Mouse (Mus musculus) stomach, embryonic 15.5 days (tissue): ENCODE results near the gene Ss18l1. TPM values are rescaled to one million over a fixed set of nuclear protein-coding genes. Genes with fewer than 3 reads are reported as not detected.
A peak's percentile ranks its signal among the peaks of the same experiment; 100 is the strongest.

Source experiments
- ATAC-seq: fragments of 200-750 bp; cut with Nextera tagmentation; 2 replicates; pipeline ENCODE4 v1.8.0; 2017; ENCODE audit warnings: low read depth, moderate number of reproducible peaks, moderate TSS enrichment; ENCODE audit not compliant: insufficient read depth, low FRiP score
- H3K27ac ChIP-seq: fragments of 300-500 bp; sonication (generic); 2 replicates; pipeline ENCODE4 v1.5.1; 2015; ENCODE audit warnings: mild to moderate bottlenecking, inconsistent platforms
- H3K27me3 ChIP-seq: fragments of 300-500 bp; sonication (generic); replicated peaks from 2 replicates; pipeline ENCODE4 v1.6.1; 2015; ENCODE audit warnings: inconsistent platforms
- H3K36me3 ChIP-seq: fragments of 300-500 bp; sonication (generic); 2 replicates; pipeline ENCODE4 v1.6.1; 2015; ENCODE audit warnings: inconsistent platforms
- H3K4me1 ChIP-seq: fragments of 300-500 bp; sonication (generic); 2 replicates; pipeline ENCODE4 v1.6.1; 2015; ENCODE audit warnings: inconsistent platforms
- H3K4me2 ChIP-seq: fragments of 300-500 bp; sonication (generic); 2 replicates; pipeline ENCODE4 v1.6.1; 2015; ENCODE audit warnings: mild to moderate bottlenecking, inconsistent platforms
- H3K4me3 ChIP-seq: fragments of 300-500 bp; sonication (generic); replicated peaks from 2 replicates; pipeline ENCODE4 v1.5.1; 2015; ENCODE audit warnings: inconsistent platforms
- H3K9ac ChIP-seq: fragments of 300-500 bp; sonication (generic); 2 replicates; pipeline ENCODE4 v1.6.1; 2015; ENCODE audit warnings: inconsistent platforms
- H3K9me3 ChIP-seq: fragments of 300-500 bp; sonication (generic); 2 replicates; pipeline ENCODE4 v1.6.1; 2016; ENCODE audit warnings: inconsistent platforms
- WGBS: fragments of 180-500 bp; shearing (Covaris S2); methylation state at CpG from one replicate; pipeline ENCODE4 v1.1.7; 2015; 5-methylcytosine and 5-hydroxymethylcytosine counted together
- polyA plus RNA-seq: library from polyadenylated mRNA; unstranded; fragments of >200 nt; fragmentation: Nextera tagmentation; extraction: Ambion mirVana; gene quantifications from 2 replicates; pipeline ENCODE4 v1.2.1, GENCODE M21; 2015

Ss18l1 gene
- polyA plus RNA-seq, 1 experiment from 2014 or later, result 4.4 TPM

- ATAC-seq, result peak; percentile 95
- 5% methylated on average over 58 of the region's 58 CpGs for WGBS
- no peaks in the 10 kb centered on the region for H3K9me3 ChIP-seq
- H3K9ac ChIP-seq, result peak within 1 kb of the TSS; percentile 40
- peak within 1 kb of the TSS; percentile 77 for H3K27ac ChIP-seq
- peak within 1 kb of the TSS; percentile 76 for H3K4me2 ChIP-seq
- H3K4me1 ChIP-seq, result peaks cover 9% of the 10 kb centered on the region
- H3K4me3 ChIP-seq, result peak within 1 kb of the TSS; percentile 61
- 0 out of 2 replicates have a peak, but pooled peaks cover 4% of the 10 kb centered on the region for H3K36me3 ChIP-seq
- no peaks in the 10 kb centered on the region for H3K27me3 ChIP-seq
These were observed 28.5 kb downstream of the Ss18l1 start, which contains the start of gene Mtg2 for GRCm38 (mm10) chr2:180070481-180071453. Mtg2 (plus strand) TSS chr2:180070588.

- H3K36me3 ChIP-seq, result 0 out of 2 replicates have a peak, but pooled peaks cover 4% of the 10 kb centered on the region
- no peak overlapping the region for H3K4me2 ChIP-seq
- no peak overlapping the region for H3K4me3 ChIP-seq
- 84% methylated on average over 2 of the region's 2 CpGs for WGBS
- no peak overlapping the region for H3K9ac ChIP-seq
- ATAC-seq, result no peak
- peaks cover 9% of the 10 kb centered on the region for H3K4me1 ChIP-seq
- H3K27me3 ChIP-seq, result no peaks in the 10 kb centered on the region
- no peaks in the 10 kb centered on the region for H3K9me3 ChIP-seq
- no peak overlapping the region for H3K27ac ChIP-seq
These were observed 29.4 kb downstream of the Ss18l1 start for GRCm38 (mm10) chr2:180071671-180072070.

- no peak overlapping the region for H3K9ac ChIP-seq
- no peak overlapping the region for H3K4me2 ChIP-seq
- H3K36me3 ChIP-seq, result 0 out of 2 replicates have a peak, but pooled peaks cover 4% of the 10 kb centered on the region
- no peak overlapping the region for H3K4me3 ChIP-seq
- H3K27me3 ChIP-seq, result no peaks in the 10 kb centered on the region
- peaks cover 9% of the 10 kb centered on the region for H3K4me1 ChIP-seq
- no peak for ATAC-seq
- H3K27ac ChIP-seq, result no peak overlapping the region
- no peaks in the 10 kb centered on the region for H3K9me3 ChIP-seq
- WGBS, result 93% methylated on average over 7 of the region's 7 CpGs
These were observed 30.6 kb downstream of the Ss18l1 start for GRCm38 (mm10) chr2:180072886-180073285.

DNA sequence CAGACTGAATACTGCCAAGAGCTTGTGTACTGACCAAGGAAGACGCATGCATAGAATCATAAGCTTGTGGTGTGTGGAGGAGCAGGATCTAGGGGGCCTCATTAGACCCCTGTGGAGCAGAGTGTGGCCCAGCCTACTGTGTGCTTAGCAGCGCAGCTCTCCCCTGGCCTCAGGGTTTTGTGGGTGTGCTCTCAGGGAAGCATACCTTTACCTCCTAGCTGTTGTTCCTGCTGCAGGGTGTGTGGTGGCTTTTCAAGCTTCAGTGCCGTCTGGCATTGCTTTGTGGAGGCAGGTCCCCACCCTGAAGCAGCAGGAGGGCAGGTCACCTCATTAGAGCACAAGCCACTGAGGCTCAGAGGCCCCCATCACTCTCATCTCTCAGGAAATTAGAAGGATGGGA, 35.3 kb downstream of the Ss18l1 start:
- 72% methylated on average over 3 of the region's 3 CpGs for WGBS
- H3K9me3 ChIP-seq, result no peaks in the 10 kb centered on the region
- H3K4me2 ChIP-seq, result no peak overlapping the region
- no peak overlapping the region for H3K9ac ChIP-seq
- no peak for ATAC-seq
- H3K4me1 ChIP-seq, result no peaks in the 10 kb centered on the region
- H3K4me3 ChIP-seq, result no peak overlapping the region
- no peak overlapping the region for H3K27ac ChIP-seq
- no peaks in the 10 kb centered on the region for H3K36me3 ChIP-seq
- H3K27me3 ChIP-seq, result no peaks in the 10 kb centered on the region

DNA sequence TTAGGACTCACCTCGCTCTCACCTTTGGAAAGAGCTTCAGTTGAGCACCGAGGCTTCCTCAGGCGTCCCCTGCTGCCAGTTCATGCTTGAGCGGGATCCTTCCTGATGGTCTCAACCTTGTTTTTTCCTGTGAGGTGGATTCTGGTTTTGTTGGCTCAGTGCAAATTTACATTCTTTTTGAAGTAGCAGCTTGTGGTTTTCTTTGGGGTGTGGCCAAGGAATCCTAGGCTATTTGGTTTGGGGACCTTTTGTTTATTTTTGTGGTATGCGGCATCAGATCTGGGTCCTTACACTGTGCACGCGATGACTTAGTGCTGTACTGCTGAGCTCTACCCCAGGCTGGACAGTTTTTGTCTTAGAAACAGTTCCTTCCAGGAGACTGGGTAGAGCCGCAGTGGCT, 38.4 kb downstream of the Ss18l1 start:
- H3K4me2 ChIP-seq, result no peak overlapping the region
- no peaks in the 10 kb centered on the region for H3K27me3 ChIP-seq
- no peak overlapping the region for H3K4me3 ChIP-seq
- no peaks in the 10 kb centered on the region for H3K4me1 ChIP-seq
- H3K9me3 ChIP-seq, result no peaks in the 10 kb centered on the region
- H3K9ac ChIP-seq, result no peak overlapping the region
- H3K36me3 ChIP-seq, result no peaks in the 10 kb centered on the region
- no peak; the same call in 1 of the 2 replicates for ATAC-seq
- WGBS, result 72% methylated on average over 8 of the region's 8 CpGs
- H3K27ac ChIP-seq, result no peak overlapping the region

- no peak overlapping the region for H3K4me2 ChIP-seq
- no peaks in the 10 kb centered on the region for H3K36me3 ChIP-seq
- H3K4me3 ChIP-seq, result no peak overlapping the region
- H3K27ac ChIP-seq, result no peak overlapping the region
- H3K4me1 ChIP-seq, result no peaks in the 10 kb centered on the region
- no peaks in the 10 kb centered on the region for H3K9me3 ChIP-seq
- H3K9ac ChIP-seq, result no peak overlapping the region
- ATAC-seq, result no peak
- H3K27me3 ChIP-seq, result no peaks in the 10 kb centered on the region
- 90% methylated on average over 10 of the region's 10 CpGs for WGBS
These were observed 40.8 kb downstream of the Ss18l1 start for GRCm38 (mm10) chr2:180083063-180083462.

- Histone ChIP-seq H3K4me3 (no peak overlapping the region), H3K27me3 (no peaks in the 10 kb centered on the region), H3K4me1 (no peaks in the 10 kb centered on the region), H3K9ac (no peak overlapping the region), H3K9me3 (no peaks in the 10 kb centered on the region), H3K4me2 (no peak overlapping the region), H3K27ac (no peak overlapping the region), H3K36me3 (no peaks in the 10 kb centered on the region)
- no peak for ATAC-seq
- WGBS, result 34% methylated on average over 3 of the region's 3 CpGs
These were observed 42.3 kb downstream of the Ss18l1 start for GRCm38 (mm10) chr2:180084565-180084964.

GRCm38 (mm10) chr2:180085926-180086636, 43.8 kb downstream of the Ss18l1 start:
- Histone ChIP-seq H3K4me3 (no peak overlapping the region), H3K27ac (no peak overlapping the region), H3K9ac (no peak overlapping the region), H3K36me3 (no peaks in the 10 kb centered on the region), H3K4me1 (no peaks in the 10 kb centered on the region), H3K9me3 (no peaks in the 10 kb centered on the region), H3K27me3 (no peaks in the 10 kb centered on the region), H3K4me2 (no peak overlapping the region)
- WGBS, result 72% methylated on average over 16 of the region's 16 CpGs
- ATAC-seq, result no peak

GRCm38 (mm10) chr2:180086637-180087027, 44.3 kb downstream of the Ss18l1 start:
- Histone ChIP-seq H3K4me3 (no peak overlapping the region), H3K27me3 (no peaks in the 10 kb centered on the region), H3K27ac (no peak overlapping the region), H3K4me1 (no peaks in the 10 kb centered on the region), H3K9ac (no peak overlapping the region), H3K4me2 (no peak overlapping the region), H3K36me3 (no peaks in the 10 kb centered on the region), H3K9me3 (no peaks in the 10 kb centered on the region)
- 85% methylated on average over 5 of the region's 5 CpGs for WGBS
- no peak for ATAC-seq

- no peak for ATAC-seq
- H3K9me3 ChIP-seq, result no peaks in the 10 kb centered on the region
- no peaks in the 10 kb centered on the region for H3K27me3 ChIP-seq
- no peaks in the 10 kb centered on the region for H3K4me1 ChIP-seq
- 87% methylated on average over 4 of the region's 4 CpGs for WGBS
- no peaks in the 10 kb centered on the region for H3K36me3 ChIP-seq
- H3K4me2 ChIP-seq, result no peak overlapping the region
- no peak overlapping the region for H3K4me3 ChIP-seq
- no peak overlapping the region for H3K9ac ChIP-seq
- H3K27ac ChIP-seq, result no peak overlapping the region
These were observed 45.2 kb downstream of the Ss18l1 start for GRCm38 (mm10) chr2:180087472-180087871.

DNA sequence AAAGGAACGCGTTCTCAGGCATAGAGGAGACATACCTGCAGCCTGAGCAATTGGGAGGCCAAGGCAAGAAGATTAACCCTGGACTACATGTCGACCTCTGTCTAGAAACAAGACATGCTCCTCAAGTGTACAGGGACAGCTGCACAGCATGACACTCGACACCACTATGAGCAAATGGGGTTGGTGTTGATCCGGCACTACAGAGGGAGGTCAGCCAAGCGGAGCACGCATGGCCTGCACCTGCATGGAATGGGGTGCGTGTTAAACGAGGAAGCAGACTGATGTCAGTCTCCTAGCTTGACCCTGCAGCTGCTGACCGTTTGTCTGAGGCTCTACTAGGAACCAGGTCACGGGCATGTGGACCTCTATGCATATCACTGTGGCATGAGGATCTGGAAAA, 48.0 kb downstream of the Ss18l1 start:
- no peak overlapping the region for H3K27ac ChIP-seq
- WGBS, result 53% methylated on average over 11 of the region's 11 CpGs
- H3K4me3 ChIP-seq, result no peak overlapping the region
- H3K9ac ChIP-seq, result no peak overlapping the region
- H3K36me3 ChIP-seq, result no peaks in the 10 kb centered on the region
- no peaks in the 10 kb centered on the region for H3K9me3 ChIP-seq
- no peak for ATAC-seq
- no peaks in the 10 kb centered on the region for H3K27me3 ChIP-seq
- no peaks in the 10 kb centered on the region for H3K4me1 ChIP-seq
- H3K4me2 ChIP-seq, result no peak overlapping the region

GRCm38 (mm10) chr2:180095711-180096110, 53.4 kb downstream of the Ss18l1 start:
- 35% methylated on average over 5 of the region's 5 CpGs for WGBS
- ATAC-seq, result no peak
- no peaks in the 10 kb centered on the region for H3K9me3 ChIP-seq
- no peaks in the 10 kb centered on the region for H3K36me3 ChIP-seq
- H3K4me1 ChIP-seq, result no peaks in the 10 kb centered on the region
- peaks cover 17% of the 10 kb centered on the region for H3K27me3 ChIP-seq
- no peak overlapping the region for H3K4me3 ChIP-seq
- no peak overlapping the region for H3K27ac ChIP-seq
- H3K9ac ChIP-seq, result no peak overlapping the region
- no peak overlapping the region for H3K4me2 ChIP-seq
